Comparison of ENCODE assay signal across 24 mouse cellular contexts in the genomic region with DNA sequence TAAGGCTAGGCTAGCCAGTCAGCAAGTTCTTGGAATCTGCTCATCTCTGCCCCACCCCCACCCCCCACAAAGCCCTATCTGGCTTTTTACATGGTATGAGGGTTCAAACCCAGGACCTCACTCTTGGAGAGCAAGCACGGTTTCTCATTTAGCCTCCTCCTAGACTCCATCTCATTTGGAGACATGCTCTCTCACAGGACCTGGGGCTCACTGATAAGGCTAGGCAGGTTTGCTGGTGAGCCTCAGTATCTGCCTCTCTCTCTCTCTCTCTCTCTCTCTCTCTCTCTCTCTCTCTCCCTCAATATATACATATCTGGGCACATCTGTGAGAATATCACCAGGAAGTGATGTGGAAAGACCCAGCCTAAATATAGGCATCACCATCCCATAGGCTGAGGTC. TPM values are rescaled to one million over a fixed set of nuclear protein-coding genes. Genes with fewer than 3 reads are reported as not detected.
"Had no signal": no experiment of that assay in that cellular context is flagged by ENCODE, and none has a peak within 500 bp of the region (broad histone marks: within the 10 kb centered on the region; RNA-seq: fewer than 3 reads in every experiment).

No protein-coding gene starts in this region.

- H3K4me3 ChIP-seq: heart, adult 2 months; heart, embryonic 13.5 days; heart, embryonic 15.5 days; hindbrain, embryonic 13.5 days; hindbrain, embryonic 15.5 days; kidney, embryonic 15.5 days; left cerebral cortex, adult 2 months; limb, embryonic 13.5 days; limb, embryonic 15.5 days had no signal

- H3K27ac ChIP-seq: heart, adult 2 months; heart, embryonic 13.5 days; heart, embryonic 15.5 days; hindbrain, embryonic 15.5 days; kidney, embryonic 15.5 days; kidney, postnatal 0 days; left cerebral cortex, adult 2 months; limb, embryonic 13.5 days; limb, embryonic 15.5 days had no signal

- DNase-seq: gastrocnemius, postnatal 14 days; gastrocnemius, postnatal 36 days; heart, adult 2 months; heart, postnatal 14 days; heart, postnatal 36 days; kidney, adult 11 months; kidney, adult 2 months; kidney, adult 9 months; kidney, postnatal 14 days; kidney, postnatal 36 days; lung, adult 18-20 months had no signal

- H3K9ac ChIP-seq: heart, embryonic 13.5 days; heart, embryonic 15.5 days; hindbrain, embryonic 13.5 days; hindbrain, embryonic 15.5 days; kidney, embryonic 15.5 days; limb, embryonic 13.5 days; limb, embryonic 15.5 days had no signal

- H3K9me3 ChIP-seq: hindbrain, embryonic 13.5 days; hindbrain, embryonic 15.5 days; kidney, embryonic 15.5 days; limb, embryonic 15.5 days had no signal

- H3K27me3 ChIP-seq: heart, embryonic 13.5 days; heart, embryonic 15.5 days; hindbrain, embryonic 13.5 days; hindbrain, embryonic 15.5 days; kidney, embryonic 15.5 days; limb, embryonic 13.5 days; limb, embryonic 15.5 days had no signal

- H3K36me3 ChIP-seq: heart, embryonic 13.5 days; heart, embryonic 15.5 days; hindbrain, embryonic 13.5 days; hindbrain, embryonic 15.5 days; kidney, embryonic 15.5 days; limb, embryonic 13.5 days; limb, embryonic 15.5 days had no signal

- H3K4me1 ChIP-seq: heart, embryonic 13.5 days; heart, embryonic 15.5 days; hindbrain, embryonic 15.5 days; kidney, embryonic 15.5 days; limb, embryonic 13.5 days; limb, embryonic 15.5 days had no signal

- H3K4me2 ChIP-seq: heart, embryonic 11.5 days; heart, embryonic 13.5 days; heart, embryonic 15.5 days; hindbrain, embryonic 13.5 days; hindbrain, embryonic 15.5 days; kidney, embryonic 15.5 days; limb, embryonic 13.5 days; limb, embryonic 15.5 days had no signal

- ATAC-seq: intestine, embryonic 16.5 days had no signal

RNA-seq across cellular contexts. Expression of a gene that starts 13.2 kb away (rescaled TPM):
- total RNA-seq: granulocyte monocyte progenitor cell, adult 5-6 weeks; hematopoietic stem cell, adult 5-6 weeks had no signal
